Mouse (Mus musculus): Measurements from ENCODE around the gene AI467606.

AI467606 gene

GRCm38 (mm10) chr7:127140623-127141404, 49.7 kb downstream of the AI467606 start:
- in situ Hi-C loops (cut with MboI; ENCODE audit: low pct_unique_long_range_greater_than_20kb in 1 of 2, low sequenced_read_pairs in 2 of 2, unreplicated experiment in 1 of 2): no loop called here

GRCm38 (mm10) chr7:127142214-127142613, 51.1 kb downstream of the AI467606 start:
- in situ Hi-C loops (cut with MboI; ENCODE audit: low pct_unique_long_range_greater_than_20kb in 1 of 2, low sequenced_read_pairs in 2 of 2, unreplicated experiment in 1 of 2): no loop called here

- in situ Hi-C loops (cut with MboI; ENCODE audit: low pct_unique_long_range_greater_than_20kb in 1 of 2, low sequenced_read_pairs in 2 of 2, unreplicated experiment in 1 of 2): no loop called here
These were observed 51.5 kb downstream of the AI467606 start for GRCm38 (mm10) chr7:127142666-127143065.

All from mouse embryonic stem cell (cell line).